Mouse (Mus musculus) limb, embryonic 13.5 days (tissue): ENCODE data around the gene Lcn11. TPM values are rescaled to one million over a fixed set of nuclear protein-coding genes. Genes with fewer than 3 reads are reported as not detected.

Source experiments
- polyA plus RNA-seq: library from polyadenylated mRNA; unstranded; fragments of >200 nt; fragmentation: Nextera tagmentation; extraction: Ambion mirVana; gene quantifications from 2 replicates; pipeline ENCODE4 v1.2.1, GENCODE M21; 2015

The Lcn11 gene
- polyA plus RNA-seq, 1 experiment from 2014 or later: not detected

Other genes with a start within 250 kb of the Lcn11 start
- gene Traf2, start 230.1 kb upstream of the Lcn11 start, polyA plus RNA-seq: 37.3 and 40.6 TPM in 2 replicates
- 330 TPM in 2 replicates for gene Edf1, start 219.2 kb upstream of the Lcn11 start, polyA plus RNA-seq
- gene Mamdc4, start 202.2 kb upstream of the Lcn11 start, polyA plus RNA-seq: 4.9 and 5.8 TPM in 2 replicates
- 163 and 177 TPM in 2 replicates for gene Phpt1, start 201.8 kb upstream of the Lcn11 start, polyA plus RNA-seq
- 0.85 and 1.0 TPM in 2 replicates for gene Ajm1, start 195.3 kb upstream of the Lcn11 start, polyA plus RNA-seq
- gene Rabl6, start 168.5 kb upstream of the Lcn11 start, polyA plus RNA-seq: 76.9 and 83.8 TPM in 2 replicates
- 0.18 and 0.36 TPM in 2 replicates for gene Ccdc183, start 159.3 kb upstream of the Lcn11 start, polyA plus RNA-seq
- 27.2 and 28.7 TPM in 2 replicates for gene Tmem141, start 155.0 kb upstream of the Lcn11 start, polyA plus RNA-seq
- gene Fcna, start 149.0 kb upstream of the Lcn11 start, polyA plus RNA-seq: 0.98 and 1.8 TPM in 2 replicates
- 0.24 TPM in 1 of 2 replicates, not detected in the other for gene Lcn8, start 123.9 kb upstream of the Lcn11 start, polyA plus RNA-seq
- not detected in 2 replicates for gene Lcn5, start 119.1 kb upstream of the Lcn11 start, polyA plus RNA-seq
- not detected in 2 replicates for gene Lcn6, start 100.2 kb upstream of the Lcn11 start, polyA plus RNA-seq
- gene Lcn10, start 94.3 kb upstream of the Lcn11 start, polyA plus RNA-seq: not detected in 2 replicates
- not detected in 2 replicates for gene Obp2a, start 77.0 kb upstream of the Lcn11 start, polyA plus RNA-seq
- 98.8 and 99.8 TPM in 2 replicates for gene Bmyc, start 70.3 kb upstream of the Lcn11 start, polyA plus RNA-seq
- gene Obp2b, start 40.0 kb upstream of the Lcn11 start, polyA plus RNA-seq: not detected in 2 replicates
- gene Lcn3, start 11.4 kb upstream of the Lcn11 start, polyA plus RNA-seq: not detected in 2 replicates
- gene Gm13539, start 5.2 kb downstream of the Lcn11 start, polyA plus RNA-seq: not detected in 2 replicates
- not detected in 2 replicates for gene Glt6d1, start 38.8 kb downstream of the Lcn11 start, polyA plus RNA-seq
- gene Lcn9, start 46.1 kb downstream of the Lcn11 start, polyA plus RNA-seq: not detected in 2 replicates
- gene Sohlh1, start 70.2 kb downstream of the Lcn11 start, polyA plus RNA-seq: 0.14 and 0.29 TPM in 2 replicates
- gene Kcnt1, start 86.7 kb downstream of the Lcn11 start, polyA plus RNA-seq: 0.61 and 0.84 TPM in 2 replicates
- 18.0 and 19.5 TPM in 2 replicates for gene Camsap1, start 206.3 kb downstream of the Lcn11 start, polyA plus RNA-seq
- 95.7 and 104 TPM in 2 replicates for gene Ubac1, start 244.7 kb downstream of the Lcn11 start, polyA plus RNA-seq